Mouse (Mus musculus) limb, embryonic 13.5 days (tissue): Measurements from ENCODE around the gene Mapk8ip2. TPM values are rescaled to one million over a fixed set of nuclear protein-coding genes. Genes with fewer than 3 reads are reported as not detected.

ENCODE experiments used
- polyA plus RNA-seq: library from polyadenylated mRNA; unstranded; fragments of >200 nt; fragmentation: Nextera tagmentation; extraction: Ambion mirVana; gene quantifications from 2 replicates; pipeline ENCODE4 v1.2.1, GENCODE M21; 2015

The Mapk8ip2 gene
- polyA plus RNA-seq, 1 experiment from 2014 or later, result 2.4 TPM

Other genes starting within 250 kb of the Mapk8ip2 start
- gene Ppp6r2, start 242.4 kb upstream of the Mapk8ip2 start, polyA plus RNA-seq, result 31.8 and 36.3 TPM in 2 replicates
- gene Sbf1, start 138.6 kb upstream of the Mapk8ip2 start, polyA plus RNA-seq, result 62.8 and 66.3 TPM in 2 replicates
- gene Adm2, start 131.2 kb upstream of the Mapk8ip2 start, polyA plus RNA-seq, result 0.54 and 0.83 TPM in 2 replicates
- gene Miox, start 119.5 kb upstream of the Mapk8ip2 start, polyA plus RNA-seq, result not detected in 2 replicates
- gene Lmf2, start 98.3 kb upstream of the Mapk8ip2 start, polyA plus RNA-seq, result 57.6 and 65.1 TPM in 2 replicates
- 146 and 162 TPM in 2 replicates for gene Ncaph2, start 98.2 kb upstream of the Mapk8ip2 start, polyA plus RNA-seq
- gene Sco2, start 80.1 kb upstream of the Mapk8ip2 start, polyA plus RNA-seq, result 5.4 and 5.8 TPM in 2 replicates
- gene Tymp, start 76.9 kb upstream of the Mapk8ip2 start, polyA plus RNA-seq, result 1.3 TPM in 2 replicates
- gene Odf3b, start 74.6 kb upstream of the Mapk8ip2 start, polyA plus RNA-seq, result 0.23 and 0.29 TPM in 2 replicates
- gene Klhdc7b, start 69.0 kb upstream of the Mapk8ip2 start, polyA plus RNA-seq, result 0.05 TPM in 1 of 2 replicates, not detected in the other
- not detected in 2 replicates for gene Syce3, start 43.4 kb upstream of the Mapk8ip2 start, polyA plus RNA-seq
- gene Cpt1b, start 28.1 kb upstream of the Mapk8ip2 start, polyA plus RNA-seq, result 0.52 and 0.57 TPM in 2 replicates
- gene C730034F03Rik, start 24.3 kb upstream of the Mapk8ip2 start, polyA plus RNA-seq, result 3.5 and 3.7 TPM in 2 replicates
- gene Gm44502, start 24.2 kb upstream of the Mapk8ip2 start, polyA plus RNA-seq, result not detected in 2 replicates
- 55.7 and 63.6 TPM in 2 replicates for gene Chkb, start 24.0 kb upstream of the Mapk8ip2 start, polyA plus RNA-seq
- 23.0 TPM in 2 replicates for gene Arsa, start 23.5 kb downstream of the Mapk8ip2 start, polyA plus RNA-seq
- gene Shank3, start 45.7 kb downstream of the Mapk8ip2 start, polyA plus RNA-seq, result 2.6 and 2.7 TPM in 2 replicates
- gene Acr, start 114.4 kb downstream of the Mapk8ip2 start, polyA plus RNA-seq, result 0.17 TPM in 1 of 2 replicates, not detected in the other
- gene Rabl2, start 138.0 kb downstream of the Mapk8ip2 start, polyA plus RNA-seq, result 45.3 and 52.1 TPM in 2 replicates